Mouse (Mus musculus): Measurements from ENCODE around the gene Tst.

Gene Tst

GRCm38 (mm10) chr15:78405517-78406211 is at the start of gene Tst:
Gene Tst, minus strand, starts transcription at chr15:78405907.
- in situ Hi-C loops (cut with MboI; ENCODE audit: unreplicated experiment in 2 of 2) = no loop called here

GRCm38 (mm10) chr15:78455168-78455567 is 49.5 kb upstream of the Tst start:
- in situ Hi-C loops (cut with MboI; ENCODE audit: unreplicated experiment in 2 of 2) = no loop called here

GRCm38 (mm10) chr15:78452929-78453328 is 47.2 kb upstream of the Tst start:
- in situ Hi-C loops (cut with MboI; ENCODE audit: unreplicated experiment in 2 of 2) = no loop called here

GRCm38 (mm10) chr15:78451201-78451600 is 45.5 kb upstream of the Tst start:
- in situ Hi-C loops (cut with MboI; ENCODE audit: unreplicated experiment in 2 of 2) = no loop called here

- in situ Hi-C loops (cut with MboI; ENCODE audit: unreplicated experiment in 2 of 2) = no loop called here
Measured at GRCm38 (mm10) chr15:78450419-78450768, 44.7 kb upstream of the Tst start.

- in situ Hi-C loops (cut with MboI; ENCODE audit: unreplicated experiment in 2 of 2) = loop anchor here (5.0 to 25.0 kb wide), 5 partner anchors 82 to 295 kb away; partner anchors contain the start of gene C1qtnf6 (in 2 of the 2)
Measured at GRCm38 (mm10) chr15:78449694-78450418, 44.1 kb upstream of the Tst start.

GRCm38 (mm10) chr15:78449131-78449530 is 43.4 kb upstream of the Tst start:
- in situ Hi-C loops (cut with MboI; ENCODE audit: unreplicated experiment in 2 of 2) = loop anchor here (5.0 to 25.0 kb wide), 5 partner anchors 83 to 296 kb away; partner anchors contain the start of gene C1qtnf6 (in 2 of the 2)

GRCm38 (mm10) chr15:78447746-78448535 is 42.2 kb upstream of the Tst start:
- in situ Hi-C loops (cut with MboI; ENCODE audit: unreplicated experiment in 2 of 2) = loop anchor here (5.0 to 25.0 kb wide), 5 partner anchors 84 to 297 kb away; partner anchors contain the start of gene C1qtnf6 (in 2 of the 2)

- in situ Hi-C loops (cut with MboI; ENCODE audit: unreplicated experiment in 2 of 2) = loop anchor here (5.0 to 25.0 kb wide), 5 partner anchors 85 to 298 kb away; partner anchors contain the start of gene C1qtnf6 (in 2 of the 2)
Measured at GRCm38 (mm10) chr15:78447121-78447520, 41.4 kb upstream of the Tst start.

GRCm38 (mm10) chr15:78443857-78444256 is 38.1 kb upstream of the Tst start:
- in situ Hi-C loops (cut with MboI; ENCODE audit: unreplicated experiment in 2 of 2) = loop anchor here (10.0 to 25.0 kb wide), 2 partner anchors 293 to 301 kb away; no protein-coding TSS in a partner anchor

- in situ Hi-C loops (cut with MboI; ENCODE audit: unreplicated experiment in 2 of 2) = loop anchor here (10.0 to 25.0 kb wide), 2 partner anchors 295 to 303 kb away; no protein-coding TSS in a partner anchor
Measured at GRCm38 (mm10) chr15:78442231-78442630, 36.5 kb upstream of the Tst start.

- in situ Hi-C loops (cut with MboI; ENCODE audit: unreplicated experiment in 2 of 2) = loop anchor here (10.0 to 25.0 kb wide), 2 partner anchors 254 to 298 kb away; no protein-coding TSS in a partner anchor
Measured at GRCm38 (mm10) chr15:78438973-78439372, 33.3 kb upstream of the Tst start.

GRCm38 (mm10) chr15:78438505-78438904 is 32.8 kb upstream of the Tst start:
- in situ Hi-C loops (cut with MboI; ENCODE audit: unreplicated experiment in 2 of 2) = loop anchor here (10.0 to 25.0 kb wide), 2 partner anchors 254 to 299 kb away; no protein-coding TSS in a partner anchor

- in situ Hi-C loops (cut with MboI; ENCODE audit: unreplicated experiment in 2 of 2) = loop anchor here (10.0 to 25.0 kb wide), 2 partner anchors 253 to 299 kb away; no protein-coding TSS in a partner anchor
Measured at GRCm38 (mm10) chr15:78438018-78438394, 32.3 kb upstream of the Tst start.

- in situ Hi-C loops (cut with MboI; ENCODE audit: unreplicated experiment in 2 of 2) = loop anchor here (10.0 to 25.0 kb wide), 2 partner anchors 253 to 300 kb away; no protein-coding TSS in a partner anchor
Measured at GRCm38 (mm10) chr15:78437237-78438017, 31.7 kb upstream of the Tst start.

- in situ Hi-C loops (cut with MboI; ENCODE audit: unreplicated experiment in 2 of 2) = loop anchor here (10.0 to 25.0 kb wide), 2 partner anchors 252 to 301 kb away; no protein-coding TSS in a partner anchor
Measured at GRCm38 (mm10) chr15:78436380-78437192, 30.9 kb upstream of the Tst start.

GRCm38 (mm10) chr15:78435681-78436080 is 30.0 kb upstream of the Tst start:
- in situ Hi-C loops (cut with MboI; ENCODE audit: unreplicated experiment in 2 of 2) = loop anchor here (10.0 to 25.0 kb wide), 2 partner anchors 251 to 302 kb away; no protein-coding TSS in a partner anchor

- in situ Hi-C loops (cut with MboI; ENCODE audit: unreplicated experiment in 2 of 2) = loop anchor here (10.0 to 25.0 kb wide), 2 partner anchors 250 to 302 kb away; no protein-coding TSS in a partner anchor
Measured at GRCm38 (mm10) chr15:78434896-78435520, 29.3 kb upstream of the Tst start.

Data from v-Abl transformed pro-B cells (cell line).